Mouse (Mus musculus): ENCODE results near the gene Fthl17b. TPM values are rescaled to one million over a fixed set of nuclear protein-coding genes. Genes with fewer than 3 reads are reported as not detected.
"Not testable (repeated sequence)": the region's sequence is repeated elsewhere in the genome, so short reads cannot be mapped to it uniquely, and the experiment has no call there.

Fthl17b gene
- polyA plus RNA-seq (2016; fragmentation: Nextera tagmentation; extraction: Ambion mirVana), result not detected in 2 replicates

- WGBS, result 95% methylated on average over 4 of the region's 11 CpGs
- H3K4me3 ChIP-seq; DNase-seq (ENCODE audit: low spot score); H3K9me3 ChIP-seq (replicated peaks); H3K36me3 ChIP-seq; H3K27me3 ChIP-seq (ENCODE audit: low read depth, poor library complexity, severe bottlenecking); H3K27ac ChIP-seq (replicated peaks); H3K4me1 ChIP-seq: not testable (repeated sequence)
These were observed at the start of gene Fthl17b for GRCm38 (mm10) chrX:8962875-8963274. Fthl17b (minus strand) TSS chrX:8962975.

GRCm38 (mm10) chrX:8986655-8987054, 23.9 kb upstream of the Fthl17b start, which contains the start of gene Fthl17d:
Fthl17d (minus strand) TSS chrX:8986755.
- not testable (repeated sequence) for H3K4me3 ChIP-seq; DNase-seq (ENCODE audit: low spot score); H3K9me3 ChIP-seq (replicated peaks); H3K36me3 ChIP-seq; H3K27me3 ChIP-seq (ENCODE audit: low read depth, poor library complexity, severe bottlenecking); H3K27ac ChIP-seq (replicated peaks); H3K4me1 ChIP-seq
- WGBS, result no CpG with 5 or more reads among the region's 9 CpGs

GRCm38 (mm10) chrX:8976459-8976858, 13.7 kb upstream of the Fthl17b start, which contains the start of gene Fthl17c:
Fthl17c (minus strand) TSS chrX:8976559.
- WGBS, result no CpG with 5 or more reads among the region's 11 CpGs
- not testable (repeated sequence) for H3K27ac ChIP-seq (replicated peaks); H3K9me3 ChIP-seq (replicated peaks); H3K27me3 ChIP-seq (ENCODE audit: low read depth, poor library complexity, severe bottlenecking); H3K4me3 ChIP-seq; DNase-seq (ENCODE audit: low spot score); H3K4me1 ChIP-seq; H3K36me3 ChIP-seq

GRCm38 (mm10) chrX:8964618-8965017, 1.8 kb upstream of the Fthl17b start:
- not testable (repeated sequence) for H3K27me3 ChIP-seq (ENCODE audit: low read depth, poor library complexity, severe bottlenecking); H3K27ac ChIP-seq (replicated peaks); H3K4me3 ChIP-seq; DNase-seq (ENCODE audit: low spot score); H3K36me3 ChIP-seq; H3K4me1 ChIP-seq
- H3K9me3 ChIP-seq (replicated peaks), result peaks cover 10% of the 10 kb centered on the region
- 43% methylated on average over 4 of the region's 4 CpGs for WGBS

- H3K27me3 ChIP-seq (ENCODE audit: low read depth, poor library complexity, severe bottlenecking); H3K4me3 ChIP-seq; H3K4me1 ChIP-seq; H3K36me3 ChIP-seq; H3K27ac ChIP-seq (replicated peaks); H3K9me3 ChIP-seq (replicated peaks): not testable (repeated sequence)
- 25% methylated on average over 7 of the region's 7 CpGs for WGBS
- peak; percentile 69 for DNase-seq (ENCODE audit: low spot score)
These were observed 14.5 kb downstream of the Fthl17b start for GRCm38 (mm10) chrX:8948130-8948805.

GRCm38 (mm10) chrX:8944041-8944440, 18.7 kb downstream of the Fthl17b start:
- H3K36me3 ChIP-seq, result no peaks in the 10 kb centered on the region
- H3K27me3 ChIP-seq (ENCODE audit: low read depth, poor library complexity, severe bottlenecking), result no peaks in the 10 kb centered on the region
- H3K27ac ChIP-seq (replicated peaks), result no peak overlapping the region
- no peak overlapping the region for H3K4me3 ChIP-seq
- no peaks in the 10 kb centered on the region for H3K4me1 ChIP-seq
- H3K9me3 ChIP-seq (replicated peaks), result no peaks in the 10 kb centered on the region
- 86% methylated on average over 8 of the region's 8 CpGs for WGBS
- no peak for DNase-seq (ENCODE audit: low spot score)

- Histone ChIP-seq H3K27me3 (ENCODE audit: low read depth, poor library complexity, severe bottlenecking) (no peaks in the 10 kb centered on the region), H3K36me3 (no peaks in the 10 kb centered on the region), H3K27ac (replicated peaks) (no peak overlapping the region), H3K9me3 (replicated peaks) (no peaks in the 10 kb centered on the region; the same call in 1 of the 2 replicates), H3K4me3 (no peak overlapping the region), H3K4me1 (peaks cover 5% of the 10 kb centered on the region; the same call in 1 of the 2 replicates)
- peak; percentile 13 for DNase-seq (ENCODE audit: low spot score)
- WGBS, result 37% methylated on average over 4 of the region's 4 CpGs
These were observed 35.5 kb downstream of the Fthl17b start for GRCm38 (mm10) chrX:8927308-8927707.

- no peaks in the 10 kb centered on the region for H3K27me3 ChIP-seq (ENCODE audit: low read depth, poor library complexity, severe bottlenecking)
- H3K4me1 ChIP-seq, result no peaks in the 10 kb centered on the region
- DNase-seq (ENCODE audit: low spot score), result peak; percentile 13
- no peaks in the 10 kb centered on the region for H3K36me3 ChIP-seq
- no peak overlapping the region for H3K27ac ChIP-seq (replicated peaks)
- no peaks in the 10 kb centered on the region; the same call in 1 of the 2 replicates for H3K9me3 ChIP-seq (replicated peaks)
- H3K4me3 ChIP-seq, result no peak overlapping the region
- WGBS, result 60% methylated on average over 9 of the region's 9 CpGs
These were observed 40.8 kb downstream of the Fthl17b start for GRCm38 (mm10) chrX:8921813-8922607.

GRCm38 (mm10) chrX:8921080-8921479, 41.7 kb downstream of the Fthl17b start:
- no peak overlapping the region for H3K27ac ChIP-seq (replicated peaks)
- H3K4me1 ChIP-seq, result no peaks in the 10 kb centered on the region

More at GRCm38 (mm10) chrX:8921080-8921479, 41.7 kb downstream of the Fthl17b start:
- WGBS, result 81% methylated on average over 4 of the region's 4 CpGs
- Histone ChIP-seq H3K9me3 (replicated peaks) (no peaks in the 10 kb centered on the region; the same call in 1 of the 2 replicates), H3K4me3 (no peak overlapping the region), H3K27me3 (ENCODE audit: low read depth, poor library complexity, severe bottlenecking) (no peaks in the 10 kb centered on the region), H3K36me3 (no peaks in the 10 kb centered on the region)
- DNase-seq (ENCODE audit: low spot score), result no peak

Other genes with a start within 250 kb of the Fthl17b start
- not detected in 2 replicates for gene Ssx9, start 214.5 kb downstream of the Fthl17b start, polyA plus RNA-seq (2016; fragmentation: Nextera tagmentation; extraction: Ambion mirVana)
- gene Ssxb5, start 159.3 kb downstream of the Fthl17b start, polyA plus RNA-seq (2016; fragmentation: Nextera tagmentation; extraction: Ambion mirVana), result not detected in 2 replicates
- not detected in 2 replicates for gene Gm6592, start 119.0 kb downstream of the Fthl17b start, polyA plus RNA-seq (2016; fragmentation: Nextera tagmentation; extraction: Ambion mirVana)
- gene Gm5751, start 88.7 kb downstream of the Fthl17b start, polyA plus RNA-seq (2016; fragmentation: Nextera tagmentation; extraction: Ambion mirVana), result not detected in 2 replicates
- gene B630019K06Rik, start 70.6 kb downstream of the Fthl17b start, polyA plus RNA-seq (2016; fragmentation: Nextera tagmentation; extraction: Ambion mirVana), result 3.4 and 3.9 TPM in 2 replicates
- gene Fthl17c, start 13.6 kb upstream of the Fthl17b start, polyA plus RNA-seq (2016; fragmentation: Nextera tagmentation; extraction: Ambion mirVana), result not detected in 2 replicates
- gene Fthl17d, start 23.8 kb upstream of the Fthl17b start, polyA plus RNA-seq (2016; fragmentation: Nextera tagmentation; extraction: Ambion mirVana), result not detected in 2 replicates
- gene Fthl17e, start 70.5 kb upstream of the Fthl17b start, polyA plus RNA-seq (2016; fragmentation: Nextera tagmentation; extraction: Ambion mirVana), result not detected in 2 replicates
- not detected in 2 replicates for gene Fthl17f, start 100.0 kb upstream of the Fthl17b start, polyA plus RNA-seq (2016; fragmentation: Nextera tagmentation; extraction: Ambion mirVana)
- not detected in 2 replicates for gene 4930402K13Rik, start 141.6 kb upstream of the Fthl17b start, polyA plus RNA-seq (2016; fragmentation: Nextera tagmentation; extraction: Ambion mirVana)
- gene Lancl3, start 236.9 kb upstream of the Fthl17b start, polyA plus RNA-seq (2016; fragmentation: Nextera tagmentation; extraction: Ambion mirVana), result 0.35 and 0.50 TPM in 2 replicates